Mouse (Mus musculus): ENCODE measurements around the gene Cyp2ab1. TPM values are rescaled to one million over a fixed set of nuclear protein-coding genes. Genes with fewer than 3 reads are reported as not detected.
A peak's percentile ranks its signal among the peaks of the same experiment; 100 is the strongest.

The Cyp2ab1 gene
- polyA plus RNA-seq, 1 experiment from 2014 or later = not detected

DNA sequence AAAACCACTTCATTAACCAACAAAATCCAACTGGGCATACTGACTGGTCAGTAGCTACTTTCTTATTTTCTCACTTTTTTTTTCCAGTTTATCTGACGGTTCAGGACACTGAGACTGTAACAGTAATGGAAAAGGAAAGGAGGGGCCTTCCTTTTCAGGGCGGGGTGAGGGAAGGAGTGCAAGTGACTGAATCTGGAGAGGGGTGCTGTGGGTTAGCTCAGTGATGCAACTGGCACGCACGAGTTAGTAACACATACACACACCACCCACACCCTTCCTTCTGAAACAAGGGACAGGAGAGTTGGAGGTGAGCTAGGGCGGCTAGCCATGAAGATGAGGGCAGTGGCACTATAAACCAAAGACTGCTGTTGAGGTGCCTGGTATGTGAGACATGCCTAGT is 1.3 kb downstream of the Cyp2ab1 start:
- Histone ChIP-seq H3K27ac (no peak overlapping the region), H3K4me2 (no peak overlapping the region), H3K4me1 (no peaks in the 10 kb centered on the region), H3K4me3 (no peak overlapping the region), H3K36me3 (ENCODE audit: poor library complexity, severe bottlenecking) (peaks cover 7% of the 10 kb centered on the region), H3K9ac (no peak overlapping the region), H3K27me3 (no peaks in the 10 kb centered on the region), H3K9me3 (replicated peaks) (no peaks in the 10 kb centered on the region)
- 82% methylated on average over 5 of the region's 5 CpGs for WGBS
- ATAC-seq = no peak

DNA sequence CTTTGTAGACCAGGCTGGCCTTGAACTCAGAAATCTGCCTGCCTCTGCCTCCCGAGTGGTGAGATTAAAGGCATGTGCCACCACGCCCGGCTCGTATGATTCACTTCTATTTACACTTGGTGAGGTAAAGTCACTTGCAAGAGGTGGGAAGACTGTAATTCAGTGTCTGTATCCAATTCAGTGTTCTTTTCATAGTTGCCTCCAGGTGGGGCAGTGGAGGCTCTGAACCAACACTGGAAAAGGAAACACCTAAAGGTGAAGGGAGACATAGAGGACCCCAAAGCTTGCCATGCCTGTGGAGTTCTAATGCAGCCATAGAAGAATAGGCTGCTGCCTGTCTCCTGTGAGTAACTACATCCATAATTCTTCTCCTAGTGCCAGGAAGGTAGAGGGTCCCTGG is 2.9 kb downstream of the Cyp2ab1 start:
- H3K4me1 ChIP-seq = no peaks in the 10 kb centered on the region
- WGBS = 94% methylated on average over 4 of the region's 4 CpGs
- no peak for ATAC-seq
- no peaks in the 10 kb centered on the region for H3K27me3 ChIP-seq
- no peak overlapping the region for H3K4me3 ChIP-seq
- no peak overlapping the region for H3K4me2 ChIP-seq
- H3K9me3 ChIP-seq (replicated peaks) = no peaks in the 10 kb centered on the region
- no peak overlapping the region for H3K27ac ChIP-seq
- no peak overlapping the region for H3K9ac ChIP-seq
- H3K36me3 ChIP-seq (ENCODE audit: poor library complexity, severe bottlenecking) = no peaks in the 10 kb centered on the region

DNA sequence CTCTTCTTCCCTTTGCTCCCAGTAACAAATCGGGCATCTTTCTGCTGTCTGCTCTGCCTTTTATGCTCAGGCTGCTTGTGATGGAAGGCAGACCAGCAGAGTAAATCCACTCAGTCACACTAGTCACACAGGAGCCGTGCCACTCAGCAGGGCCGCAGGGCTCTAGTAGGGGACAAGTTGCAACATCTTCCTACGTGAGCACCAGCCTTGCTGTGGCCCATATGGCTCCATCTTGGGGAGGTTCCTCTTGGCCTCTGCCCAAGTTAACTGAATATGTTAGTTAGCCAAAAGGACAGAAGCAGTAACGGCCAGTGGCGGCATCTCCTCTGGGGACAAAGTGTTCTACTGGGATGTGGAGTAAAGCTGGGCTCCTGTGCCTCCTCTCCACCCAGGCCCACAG is 8.4 kb downstream of the Cyp2ab1 start:
- no peak for ATAC-seq
- Histone ChIP-seq H3K27me3 (no peaks in the 10 kb centered on the region), H3K4me2 (no peak overlapping the region), H3K9me3 (replicated peaks) (no peaks in the 10 kb centered on the region), H3K9ac (no peak overlapping the region), H3K27ac (no peak overlapping the region), H3K4me3 (no peak overlapping the region), H3K4me1 (no peaks in the 10 kb centered on the region), H3K36me3 (ENCODE audit: poor library complexity, severe bottlenecking) (no peaks in the 10 kb centered on the region)
- 87% methylated on average over 6 of the region's 6 CpGs for WGBS

DNA sequence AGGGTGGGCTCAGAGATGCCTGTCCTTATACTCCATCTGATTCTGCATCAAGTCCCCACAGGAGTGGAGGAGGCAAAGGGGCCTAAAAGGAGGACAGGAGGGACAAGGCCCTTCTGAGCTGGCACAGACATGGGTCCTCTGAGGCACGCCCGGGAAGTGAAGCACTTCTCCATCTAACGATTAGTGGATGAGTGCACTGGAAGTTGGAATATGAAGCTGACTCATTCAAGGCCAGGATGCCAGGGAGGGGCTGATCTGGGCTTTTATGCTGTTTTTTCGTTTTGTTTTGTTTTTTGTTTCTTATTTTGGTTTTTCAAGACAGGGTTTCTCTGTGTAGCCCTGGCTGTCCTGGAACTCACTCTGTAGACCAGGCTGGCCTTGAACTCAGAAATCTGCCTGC is 9.9 kb downstream of the Cyp2ab1 start:
- Histone ChIP-seq H3K4me1 (no peaks in the 10 kb centered on the region), H3K4me3 (no peak overlapping the region), H3K4me2 (no peak overlapping the region), H3K36me3 (ENCODE audit: poor library complexity, severe bottlenecking) (no peaks in the 10 kb centered on the region), H3K9ac (no peak overlapping the region), H3K9me3 (replicated peaks) (no peaks in the 10 kb centered on the region), H3K27me3 (no peaks in the 10 kb centered on the region), H3K27ac (no peak overlapping the region)
- whole genome bisulfite sequencing = 86% methylated on average over 4 of the region's 4 CpGs
- ATAC-seq = no peak

DNA sequence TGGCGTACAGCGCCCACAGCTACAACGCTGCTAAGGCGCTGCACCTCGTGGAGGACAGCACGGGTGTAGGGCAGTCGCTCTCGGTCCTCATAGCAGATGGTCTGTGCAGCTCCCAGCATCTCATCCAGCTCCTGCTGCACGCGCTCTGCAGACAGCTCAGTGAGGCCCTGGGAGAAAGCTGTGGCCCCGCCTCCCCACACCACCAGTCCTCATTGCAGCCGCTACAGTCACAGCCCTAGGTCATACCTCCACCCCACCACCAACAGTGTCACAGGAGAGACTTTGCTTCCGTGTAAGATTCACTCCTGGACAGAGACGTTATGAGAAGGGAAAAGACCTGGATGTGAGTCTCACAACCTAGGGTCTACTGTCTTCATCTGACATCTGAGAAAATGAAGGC is 12.9 kb downstream of the Cyp2ab1 start:
- H3K27me3 ChIP-seq = no peaks in the 10 kb centered on the region
- H3K9ac ChIP-seq = no peak overlapping the region
- H3K27ac ChIP-seq = no peak overlapping the region
- H3K4me2 ChIP-seq = no peak overlapping the region
- ATAC-seq = no peak
- H3K36me3 ChIP-seq (ENCODE audit: poor library complexity, severe bottlenecking) = no peaks in the 10 kb centered on the region
- H3K9me3 ChIP-seq (replicated peaks) = no peaks in the 10 kb centered on the region
- H3K4me1 ChIP-seq = no peaks in the 10 kb centered on the region
- no peak overlapping the region for H3K4me3 ChIP-seq
- WGBS = 80% methylated on average over 14 of the region's 14 CpGs

DNA sequence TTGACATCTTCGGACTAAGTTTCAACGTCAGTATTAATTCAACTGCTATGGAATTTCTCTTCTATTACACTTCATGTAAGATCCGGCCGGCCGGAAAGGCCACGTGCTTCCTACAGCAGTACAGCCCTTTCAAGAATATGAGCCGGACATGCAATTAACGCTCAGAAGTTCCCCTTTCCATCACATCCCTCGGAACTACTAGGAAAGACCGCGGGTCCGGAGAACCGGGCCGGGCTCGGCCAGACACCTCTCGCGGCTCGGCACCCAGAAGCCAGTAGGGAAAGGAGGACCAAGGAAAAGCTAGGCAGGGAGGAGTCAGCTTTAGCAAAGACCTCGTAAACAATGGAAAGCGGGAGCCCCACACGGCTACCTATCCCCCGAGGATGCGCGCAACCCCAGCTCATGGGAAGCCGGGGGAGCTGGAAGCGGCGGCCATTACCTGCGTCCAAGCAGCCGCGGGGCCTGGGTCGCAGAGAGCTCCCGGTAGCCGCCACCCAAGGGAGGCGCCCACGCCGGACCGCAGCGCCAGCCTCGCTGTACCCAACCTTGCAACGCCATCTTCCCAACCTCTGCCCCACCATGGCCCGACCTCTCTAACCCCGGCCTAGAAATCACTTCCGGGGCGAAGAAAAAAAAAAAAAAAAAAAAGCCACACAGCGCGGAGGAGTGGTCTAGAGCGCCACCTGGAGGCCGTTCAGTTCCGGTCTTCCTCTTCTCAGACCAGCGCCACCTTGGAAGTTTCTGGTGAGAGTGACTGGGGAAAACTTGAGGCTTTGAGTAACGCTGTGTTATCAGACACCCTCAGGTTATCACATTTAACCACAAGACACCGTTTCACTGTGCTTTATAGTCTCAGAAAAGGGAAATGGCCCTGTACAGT is 23.2 kb downstream of the Cyp2ab1 start, which contains the start of gene Parl:
Parl (minus strand) TSS at position 618 of the 880 bp plus-strand sequence.
- Histone ChIP-seq H3K4me3 (peak within 1 kb of the TSS; percentile 88), H3K27ac (no peak within 1 kb of the TSS), H3K9ac (peak within 1 kb of the TSS; percentile 86), H3K4me1 (peaks cover 17% of the 10 kb centered on the region), H3K36me3 (ENCODE audit: poor library complexity, severe bottlenecking) (peaks cover 10% of the 10 kb centered on the region), H3K27me3 (no peaks in the 10 kb centered on the region), H3K9me3 (replicated peaks) (no peaks in the 10 kb centered on the region), H3K4me2 (peak within 1 kb of the TSS; percentile 76)
- under 1% methylated on average over 52 of the region's 52 CpGs for WGBS
- ATAC-seq = peak; percentile 92

DNA sequence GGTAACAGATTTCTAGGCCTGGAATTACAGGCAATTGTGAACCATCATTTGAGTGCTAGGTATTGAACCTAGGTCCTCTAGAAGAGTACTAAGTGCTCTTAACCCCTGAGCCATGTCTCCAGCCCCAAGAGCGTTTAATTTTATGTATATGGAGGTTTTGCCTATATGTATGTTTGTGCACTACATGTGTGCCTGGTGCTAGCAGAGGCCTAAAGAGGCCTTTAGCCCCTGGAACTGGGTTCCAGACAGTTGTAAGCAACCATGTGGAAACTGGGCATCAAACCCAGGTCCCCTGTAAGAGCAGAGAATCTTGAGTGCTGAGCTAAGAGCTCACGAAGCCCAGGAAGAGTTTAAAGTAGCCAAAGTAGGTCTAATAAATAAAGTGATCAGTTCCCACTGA is 25.1 kb downstream of the Cyp2ab1 start:
- no peaks in the 10 kb centered on the region for H3K9me3 ChIP-seq (replicated peaks)
- H3K36me3 ChIP-seq (ENCODE audit: poor library complexity, severe bottlenecking) = peaks cover 27% of the 10 kb centered on the region
- 92% methylated on average over 2 of the region's 2 CpGs for WGBS
- no peak overlapping the region for H3K27ac ChIP-seq
- H3K4me2 ChIP-seq = peak overlapping the region; percentile 14; the same call in 1 of the 2 replicates
- H3K4me3 ChIP-seq = no peak overlapping the region
- H3K4me1 ChIP-seq = peaks cover 17% of the 10 kb centered on the region
- no peak for ATAC-seq
- no peak overlapping the region for H3K9ac ChIP-seq
- no peaks in the 10 kb centered on the region for H3K27me3 ChIP-seq

DNA sequence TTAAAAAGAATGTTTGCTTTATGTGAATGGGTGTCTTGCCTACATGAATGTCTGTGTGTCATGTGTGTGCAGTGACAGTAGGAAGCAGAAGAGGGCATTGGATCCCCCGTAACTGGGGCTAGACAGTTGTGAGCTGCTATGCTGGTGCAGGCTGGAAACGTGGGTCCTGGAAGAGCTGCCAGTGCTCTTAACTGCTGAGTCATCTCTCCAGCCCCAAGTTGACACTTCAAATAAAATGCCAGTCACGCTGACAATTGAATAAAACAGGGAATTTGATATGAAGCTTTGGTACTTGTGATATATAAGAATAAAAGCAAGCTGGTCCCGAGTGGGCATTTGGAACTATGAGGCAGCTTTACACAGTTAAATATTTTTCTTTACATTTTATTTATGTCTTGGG is 45.0 kb downstream of the Cyp2ab1 start:
- no peak overlapping the region for H3K4me3 ChIP-seq

DNA sequence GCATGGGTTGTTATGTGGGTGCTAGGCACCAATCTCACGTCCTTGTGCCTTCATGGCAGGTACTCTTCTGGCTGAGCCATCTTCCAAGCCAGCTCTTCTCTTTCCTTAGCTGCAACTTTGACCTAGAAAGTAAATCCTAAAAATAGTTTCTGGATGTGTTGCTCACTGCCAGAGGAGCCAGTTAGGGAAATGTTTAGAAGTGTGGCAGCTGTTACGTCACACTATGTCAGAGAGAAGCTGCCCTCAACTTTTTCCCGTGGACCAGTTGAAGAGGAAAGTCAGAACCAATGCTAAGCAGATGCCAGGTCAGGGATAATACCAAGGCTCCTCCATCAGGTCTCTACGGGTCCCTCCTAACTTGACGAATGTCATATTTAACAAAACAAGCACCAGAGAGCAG is 45.8 kb downstream of the Cyp2ab1 start:
- H3K4me3 ChIP-seq = no peak overlapping the region
- no peaks in the 10 kb centered on the region for H3K4me1 ChIP-seq
- peaks cover 64% of the 10 kb centered on the region for H3K36me3 ChIP-seq (ENCODE audit: poor library complexity, severe bottlenecking)
- 91% methylated on average over 5 of the region's 5 CpGs for WGBS
- ATAC-seq = no peak
- no peak overlapping the region for H3K4me2 ChIP-seq
- H3K9ac ChIP-seq = no peak overlapping the region
- no peaks in the 10 kb centered on the region for H3K27me3 ChIP-seq
- H3K9me3 ChIP-seq (replicated peaks) = no peaks in the 10 kb centered on the region
- no peak overlapping the region for H3K27ac ChIP-seq

More for the DNA sequence above, 45.0 kb downstream of the Cyp2ab1 start:
- no peak for ATAC-seq
- Histone ChIP-seq H3K9ac (no peak overlapping the region), H3K4me2 (no peak overlapping the region), H3K27me3 (no peaks in the 10 kb centered on the region), H3K9me3 (replicated peaks) (no peaks in the 10 kb centered on the region), H3K27ac (no peak overlapping the region), H3K36me3 (ENCODE audit: poor library complexity, severe bottlenecking) (peaks cover 72% of the 10 kb centered on the region), H3K4me1 (no peaks in the 10 kb centered on the region)
- WGBS = 87% methylated on average over 4 of the region's 4 CpGs

DNA sequence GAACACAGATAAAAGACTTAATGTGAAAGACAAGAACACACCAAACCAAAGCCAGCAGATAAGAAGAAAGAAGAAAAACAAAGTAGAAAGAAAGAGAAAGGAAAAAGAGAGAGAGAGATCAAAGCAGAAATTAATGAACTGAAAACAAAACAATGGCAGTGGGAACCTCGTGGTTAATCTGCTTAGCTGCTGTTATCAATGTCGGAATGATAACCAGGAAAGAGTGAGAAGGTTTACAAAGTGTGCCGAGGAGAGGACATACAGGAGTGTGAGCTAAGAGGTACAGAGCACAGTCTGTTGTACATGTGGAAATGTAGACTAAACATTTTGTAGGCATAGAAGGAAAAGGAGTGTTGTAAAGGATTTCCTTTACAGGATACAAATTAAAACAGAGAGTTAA is 52.2 kb downstream of the Cyp2ab1 start:
- Histone ChIP-seq H3K36me3 (ENCODE audit: poor library complexity, severe bottlenecking) (peaks cover 3% of the 10 kb centered on the region), H3K9me3 (replicated peaks) (no peaks in the 10 kb centered on the region), H3K27ac (no peak overlapping the region), H3K4me3 (no peak overlapping the region), H3K4me2 (no peak overlapping the region), H3K9ac (no peak overlapping the region), H3K4me1 (no peaks in the 10 kb centered on the region), H3K27me3 (no peaks in the 10 kb centered on the region)
- WGBS = 21% methylated on average over 3 of the region's 3 CpGs
- no peak for ATAC-seq

DNA sequence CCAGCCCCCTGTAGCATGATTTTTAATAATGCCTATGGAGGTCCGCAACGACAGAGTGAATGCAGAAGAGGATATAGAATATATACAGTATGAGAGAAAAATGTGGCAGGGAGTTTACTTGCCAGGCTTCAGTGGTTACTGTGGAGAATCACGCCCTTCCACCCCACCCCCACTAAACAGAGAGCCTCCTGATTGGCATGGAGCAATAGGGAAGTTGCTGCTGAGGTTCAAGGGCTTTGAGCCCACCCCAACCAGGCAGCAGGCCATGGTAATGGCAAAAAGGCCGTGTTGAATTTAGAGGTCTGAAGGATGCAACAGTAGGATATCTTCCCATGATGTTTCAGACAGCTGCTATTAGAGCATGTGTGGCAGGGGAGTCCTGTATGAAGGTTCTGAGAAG is 53.9 kb downstream of the Cyp2ab1 start:
- H3K4me2 ChIP-seq = no peak overlapping the region
- no peak for ATAC-seq
- H3K9me3 ChIP-seq (replicated peaks) = no peaks in the 10 kb centered on the region
- no peaks in the 10 kb centered on the region for H3K4me1 ChIP-seq
- 77% methylated on average over 4 of the region's 4 CpGs for WGBS
- no peak overlapping the region for H3K27ac ChIP-seq
- no peaks in the 10 kb centered on the region for H3K36me3 ChIP-seq (ENCODE audit: poor library complexity, severe bottlenecking)
- H3K27me3 ChIP-seq = no peaks in the 10 kb centered on the region
- no peak overlapping the region for H3K9ac ChIP-seq
- no peak overlapping the region for H3K4me3 ChIP-seq

DNA sequence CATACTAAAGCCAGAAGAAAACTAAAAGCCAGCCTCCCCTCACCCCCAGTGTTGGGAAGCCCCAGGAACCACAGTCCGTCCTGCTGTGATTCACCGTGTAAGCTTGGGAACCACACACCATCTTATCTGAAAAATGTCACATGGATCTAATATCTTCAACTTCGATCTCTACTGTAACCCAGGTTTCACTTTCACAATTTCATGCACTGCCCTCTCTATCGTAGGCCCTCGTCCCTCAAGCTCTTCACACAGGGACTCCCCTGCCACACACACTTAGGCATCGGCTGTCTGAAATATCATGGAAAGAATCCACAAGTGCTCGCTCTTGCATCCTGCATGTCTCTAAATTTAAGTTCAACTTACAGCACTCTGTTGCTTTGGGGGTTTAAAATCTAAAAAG is 60.1 kb downstream of the Cyp2ab1 start:
- no peaks in the 10 kb centered on the region for H3K27me3 ChIP-seq
- no peak overlapping the region for H3K4me2 ChIP-seq
- no peak overlapping the region for H3K27ac ChIP-seq
- 91% methylated on average over 7 of the region's 7 CpGs for WGBS
- H3K4me3 ChIP-seq = no peak overlapping the region
- no peaks in the 10 kb centered on the region for H3K9me3 ChIP-seq (replicated peaks)
- no peaks in the 10 kb centered on the region for H3K36me3 ChIP-seq (ENCODE audit: poor library complexity, severe bottlenecking)
- no peak overlapping the region for H3K9ac ChIP-seq
- ATAC-seq = no peak
- H3K4me1 ChIP-seq = no peaks in the 10 kb centered on the region

Data from forebrain, embryonic 13.5 days (tissue).